Comparison of ENCODE assay signal across 8 mouse cellular contexts in the genomic region with DNA sequence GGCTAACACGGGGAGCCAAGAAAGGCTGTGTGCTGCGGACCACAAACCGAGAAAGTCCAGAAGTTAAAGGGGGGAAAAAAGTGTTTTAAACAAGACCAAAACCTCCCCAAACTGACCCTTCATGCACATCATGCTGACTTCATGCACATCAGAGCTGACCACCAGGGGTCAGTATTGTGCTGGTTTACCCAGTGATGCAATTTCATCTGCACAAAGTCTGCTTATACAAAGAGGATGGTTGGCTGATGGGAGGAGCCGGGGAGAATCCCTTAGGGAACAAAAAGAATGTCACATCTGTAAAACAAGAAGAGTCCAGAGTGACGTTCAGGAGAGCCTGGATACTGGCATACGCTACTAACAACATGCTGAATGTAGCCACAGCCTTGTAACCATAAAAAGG. TPM values are rescaled to one million over a fixed set of nuclear protein-coding genes. Genes with fewer than 3 reads are reported as not detected.
DNase-seq lines count a peak whose midpoint lies in the region; TF ChIP-seq lines count a peak whose summit lies in the region.

No protein-coding gene starts in this region.

- H3K27ac ChIP-seq in ES-Bruce4 (ENCODE audit: insufficient read depth, low read length), result no peak overlapping the region

- no peak for TF ChIP-seq EP300 in ES-Bruce4 (IDR thresholded peaks at IDR 0.05; ENCODE audit: insufficient read depth, low read depth, low read length)

- peaks cover 1% of the 10 kb centered on the region for H3K4me1 ChIP-seq in ES-Bruce4 (ENCODE audit: control insufficient read depth, insufficient read depth, low read length)

- no peak overlapping the region for H3K9ac ChIP-seq in ES-Bruce4 (ENCODE audit: low read depth, poor library complexity, severe bottlenecking)

- peak; percentile 30 for DNase-seq in adrenal gland, adult 8-10 months
- peak; percentile 75 for DNase-seq in embryo, embryonic 9.5 days (ENCODE audit: extremely low spot score)
- peak; percentile 20 to 64 for DNase-seq in heart, adult 9 months (ENCODE audit: low spot score in 2 of 2)
- DNase-seq in layer of hippocampus, postnatal 14 days (ENCODE audit: low spot score in 2 of 2), result peak; percentile 63 to 78
- peak; percentile 85 for DNase-seq in lung, postnatal 14 days
- DNase-seq in right cerebral cortex, postnatal 14 days, result peak; percentile 80
- DNase-seq in urinary bladder, postnatal 36 days (ENCODE audit: low spot score in 2 of 2), result peak; percentile 59 to 69

- no peaks in the 10 kb centered on the region for H3K36me3 ChIP-seq in ES-Bruce4 (ENCODE audit: control insufficient read depth, insufficient read depth, low read length, poor library complexity, severe bottlenecking)

- H3K9me3 ChIP-seq in ES-Bruce4 (replicated peaks; ENCODE audit: control insufficient read depth, insufficient read depth, low read length, poor library complexity, severe bottlenecking), result no peaks in the 10 kb centered on the region

- H3K27me3 ChIP-seq in ES-Bruce4 (ENCODE audit: control insufficient read depth, insufficient read depth, low read length, poor library complexity, severe bottlenecking), result no peaks in the 10 kb centered on the region

- peak; percentile 29 for TF ChIP-seq CTCF in ES-Bruce4 (IDR thresholded peaks at IDR 0.05; ENCODE audit: low read depth, low read length)

- no peak overlapping the region for H3K4me3 ChIP-seq in ES-Bruce4 (ENCODE audit: low read depth, low read length)

- TF ChIP-seq POLR2A in ES-Bruce4 (IDR thresholded peaks at IDR 0.05; ENCODE audit: insufficient read depth, low read length), result no peak

RNA-seq across cellular contexts. Expression of gene Treml4, which starts 10.8 kb away (rescaled TPM):
- not detected in 2 replicates for polyA plus RNA-seq in ES-Bruce4 (2011; ENCODE audit: insufficient read depth, insufficient read length, low read depth, missing spikeins)
- total RNA-seq in adrenal gland, adult 8-10 months (2022), result 1 to 10 TPM in 1 of 4 experiments, under 1 TPM in 3; 0.21 to 1.4 (median 0.90) TPM
- total RNA-seq in layer of hippocampus, postnatal 14 days (2021), result not detected

RNA-seq across cellular contexts. Expression of gene Treml2, which starts 24.4 kb away (rescaled TPM):
- 0.70 and 0.79 TPM in 2 replicates for polyA plus RNA-seq in ES-Bruce4 (2011; ENCODE audit: insufficient read depth, insufficient read length, low read depth, missing spikeins)
- total RNA-seq in adrenal gland, adult 8-10 months (2022), result under 1 TPM; 0.12 to 0.56 (median 0.40) TPM
- total RNA-seq in layer of hippocampus, postnatal 14 days (2021), result under 1 TPM; 0.19 to 0.48 TPM

RNA-seq across cellular contexts. Expression of gene Trem3, which starts 27.3 kb away (rescaled TPM):
- polyA plus RNA-seq in ES-Bruce4 (2011; ENCODE audit: insufficient read depth, insufficient read length, low read depth, missing spikeins), result not detected in 2 replicates
- under 1 TPM in 1 of 4 experiments, not detected in 3; 0.26 TPM for total RNA-seq in adrenal gland, adult 8-10 months (2022)
- total RNA-seq in layer of hippocampus, postnatal 14 days (2021), result not detected

RNA-seq across cellular contexts. Expression of gene B430306N03Rik, which starts 41.1 kb away (rescaled TPM):
- not detected in 2 replicates for polyA plus RNA-seq in ES-Bruce4 (2011; ENCODE audit: insufficient read depth, insufficient read length, low read depth, missing spikeins)
- total RNA-seq in adrenal gland, adult 8-10 months (2022), result under 1 TPM; 0.35 to 0.65 (median 0.54) TPM
- not detected for total RNA-seq in layer of hippocampus, postnatal 14 days (2021)

RNA-seq across cellular contexts. Expression of gene Trem1, which starts 42.3 kb away (rescaled TPM):
- polyA plus RNA-seq in ES-Bruce4 (2011; ENCODE audit: insufficient read depth, insufficient read length, low read depth, missing spikeins), result not detected in 2 replicates
- total RNA-seq in adrenal gland, adult 8-10 months (2022), result under 1 TPM in 3 of 4 experiments, not detected in 1; 0.12 to 0.16 (median 0.14) TPM
- not detected for total RNA-seq in layer of hippocampus, postnatal 14 days (2021)

Comparison
In these comparisons a context has a peak if more than half of its experiments do, and no peak if none do; other contexts are left out.
1. DNase-seq: peak in every context shown above with its lines; median percentile 85 in lung, postnatal 14 days; 80 in right cerebral cortex, postnatal 14 days; 75 in embryo, embryonic 9.5 days; 70 in layer of hippocampus, postnatal 14 days; 64 in urinary bladder, postnatal 36 days; 42 in heart, adult 9 months; 30 in adrenal gland, adult 8-10 months.